Mouse (Mus musculus): ENCODE measurements around the gene Megf9. TPM values are rescaled to one million over a fixed set of nuclear protein-coding genes. Genes with fewer than 3 reads are reported as not detected.

Gene Megf9
- polyA plus RNA-seq, 1 experiment from 2014 or later = 8.4 TPM

DNA sequence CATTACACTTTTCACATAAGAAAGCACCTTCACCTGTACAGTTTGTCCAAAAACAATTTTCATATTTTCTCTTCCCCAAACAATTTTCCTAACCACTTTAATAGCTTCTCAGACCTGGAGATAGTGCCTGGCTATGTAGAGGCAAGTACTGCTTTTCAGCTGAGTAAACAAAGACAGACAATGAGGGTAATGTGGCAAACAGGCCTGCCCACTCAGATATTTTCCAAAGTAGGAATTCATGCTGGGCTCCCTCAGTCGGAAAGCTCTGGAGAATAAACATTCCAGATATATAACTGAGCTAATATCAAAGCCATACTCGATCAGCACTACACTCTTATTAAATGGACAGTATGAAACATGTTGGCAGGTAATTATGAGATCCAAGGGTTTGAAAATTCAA, 25.2 kb downstream of the Megf9 start:
- WGBS = 25% methylated on average over 2 of the region's 2 CpGs
- no peak overlapping the region for H3K4me3 ChIP-seq (replicated peaks; ENCODE audit: low read length)
- no peaks in the 10 kb centered on the region for H3K27me3 ChIP-seq (ENCODE audit: control insufficient read depth, insufficient read depth, low read length)
- no peak for ATAC-seq (ENCODE audit: insufficient read depth, low FRiP score)
- no peak overlapping the region for H3K9ac ChIP-seq (ENCODE audit: low read length)
- no peaks in the 10 kb centered on the region for H3K9me3 ChIP-seq (replicated peaks; ENCODE audit: control insufficient read depth, low read length)
- no peaks in the 10 kb centered on the region for H3K4me1 ChIP-seq (ENCODE audit: control insufficient read depth, insufficient read depth, low read length)
- H3K4me2 ChIP-seq (ENCODE audit: low read depth, low read length) = no peak overlapping the region
- H3K36me3 ChIP-seq (ENCODE audit: control insufficient read depth, insufficient read depth, low read length) = no peaks in the 10 kb centered on the region
- H3K27ac ChIP-seq (ENCODE audit: low read length) = no peak overlapping the region

DNA sequence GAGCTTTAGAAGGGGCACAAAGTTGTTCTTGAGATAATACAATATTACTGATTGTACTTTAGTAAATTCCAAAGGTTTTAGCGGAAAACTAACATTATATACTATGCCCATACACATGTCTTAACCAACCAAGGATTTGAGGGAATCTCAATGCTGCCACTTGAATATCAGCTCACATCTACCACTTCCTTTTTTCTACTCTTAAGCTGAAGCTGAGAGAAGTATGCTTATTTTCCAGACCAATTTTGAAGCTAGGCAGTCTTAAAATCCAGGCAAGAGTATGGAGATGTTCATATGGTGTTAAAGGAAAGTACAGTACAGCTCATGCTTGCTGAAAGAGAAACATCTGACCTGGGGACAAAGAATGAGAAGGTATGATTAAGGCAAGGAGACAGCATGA, 26.6 kb downstream of the Megf9 start:
- Histone ChIP-seq H3K4me2 (ENCODE audit: low read depth, low read length) (no peak overlapping the region), H3K27ac (ENCODE audit: low read length) (no peak overlapping the region), H3K4me3 (replicated peaks; ENCODE audit: low read length) (no peak overlapping the region), H3K9me3 (replicated peaks; ENCODE audit: control insufficient read depth, low read length) (no peaks in the 10 kb centered on the region), H3K4me1 (ENCODE audit: control insufficient read depth, insufficient read depth, low read length) (no peaks in the 10 kb centered on the region), H3K36me3 (ENCODE audit: control insufficient read depth, insufficient read depth, low read length) (no peaks in the 10 kb centered on the region), H3K9ac (ENCODE audit: low read length) (no peak overlapping the region), H3K27me3 (ENCODE audit: control insufficient read depth, insufficient read depth, low read length) (no peaks in the 10 kb centered on the region)
- 90% methylated on average over 1 of the region's 1 CpGs for WGBS
- no peak for ATAC-seq (ENCODE audit: insufficient read depth, low FRiP score)

DNA sequence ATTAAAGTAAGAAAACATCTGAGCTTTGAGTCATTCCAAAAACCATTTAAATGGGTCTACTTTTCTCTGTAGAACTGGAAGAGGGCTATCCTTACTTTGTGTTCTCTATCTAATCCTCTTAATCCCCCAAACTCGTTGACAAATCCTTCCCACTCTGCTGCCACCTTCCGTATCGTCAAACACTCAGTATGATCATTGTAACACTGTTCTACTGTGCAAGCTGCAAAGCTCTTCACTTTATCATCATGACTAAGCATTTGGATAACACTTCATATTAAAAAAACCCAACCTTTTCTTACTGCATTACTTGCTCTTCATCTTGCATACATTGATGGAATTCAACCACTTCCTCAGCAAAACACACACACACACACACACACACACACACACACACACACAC, 28.8 kb downstream of the Megf9 start:
- H3K27ac ChIP-seq (ENCODE audit: low read length) = no peak overlapping the region
- ATAC-seq (ENCODE audit: insufficient read depth, low FRiP score) = no peak

DNA sequence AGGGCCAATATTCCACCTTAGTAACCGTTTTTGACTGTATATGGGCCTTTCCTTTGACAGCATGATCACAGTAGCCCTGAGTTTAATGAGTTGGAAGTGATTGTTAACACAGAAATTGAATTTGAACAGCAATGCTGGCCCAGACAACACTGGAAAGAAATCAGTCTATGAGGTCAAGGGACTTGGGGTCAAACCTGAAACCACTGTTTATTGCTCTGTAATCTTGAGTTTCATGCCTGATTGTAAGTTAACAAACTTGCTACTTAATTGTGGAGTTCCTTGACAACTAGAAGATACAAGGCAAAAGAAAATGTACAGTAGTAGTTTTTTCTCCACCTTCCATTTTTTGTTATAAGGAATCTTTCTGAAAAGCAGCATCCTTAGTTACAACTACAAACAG, 31.0 kb downstream of the Megf9 start:
- H3K4me3 ChIP-seq (replicated peaks; ENCODE audit: low read length) = no peak overlapping the region
- H3K9me3 ChIP-seq (replicated peaks; ENCODE audit: control insufficient read depth, low read length) = no peaks in the 10 kb centered on the region
- 64% methylated on average over 1 of the region's 1 CpGs for WGBS
- H3K9ac ChIP-seq (ENCODE audit: low read length) = no peak overlapping the region
- no peaks in the 10 kb centered on the region for H3K4me1 ChIP-seq (ENCODE audit: control insufficient read depth, insufficient read depth, low read length)
- no peak overlapping the region for H3K4me2 ChIP-seq (ENCODE audit: low read depth, low read length)
- H3K27me3 ChIP-seq (ENCODE audit: control insufficient read depth, insufficient read depth, low read length) = no peaks in the 10 kb centered on the region
- H3K27ac ChIP-seq (ENCODE audit: low read length) = no peak overlapping the region
- no peaks in the 10 kb centered on the region for H3K36me3 ChIP-seq (ENCODE audit: control insufficient read depth, insufficient read depth, low read length)
- ATAC-seq (ENCODE audit: insufficient read depth, low FRiP score) = no peak

More for the DNA sequence above, 28.8 kb downstream of the Megf9 start:
- H3K4me3 ChIP-seq (replicated peaks; ENCODE audit: low read length) = no peak overlapping the region
- no peaks in the 10 kb centered on the region for H3K36me3 ChIP-seq (ENCODE audit: control insufficient read depth, insufficient read depth, low read length)
- H3K4me2 ChIP-seq (ENCODE audit: low read depth, low read length) = no peak overlapping the region
- H3K9me3 ChIP-seq (replicated peaks; ENCODE audit: control insufficient read depth, low read length) = no peaks in the 10 kb centered on the region
- H3K4me1 ChIP-seq (ENCODE audit: control insufficient read depth, insufficient read depth, low read length) = no peaks in the 10 kb centered on the region
- WGBS = 61% methylated on average over 3 of the region's 3 CpGs
- H3K27me3 ChIP-seq (ENCODE audit: control insufficient read depth, insufficient read depth, low read length) = no peaks in the 10 kb centered on the region
- no peak overlapping the region for H3K9ac ChIP-seq (ENCODE audit: low read length)

DNA sequence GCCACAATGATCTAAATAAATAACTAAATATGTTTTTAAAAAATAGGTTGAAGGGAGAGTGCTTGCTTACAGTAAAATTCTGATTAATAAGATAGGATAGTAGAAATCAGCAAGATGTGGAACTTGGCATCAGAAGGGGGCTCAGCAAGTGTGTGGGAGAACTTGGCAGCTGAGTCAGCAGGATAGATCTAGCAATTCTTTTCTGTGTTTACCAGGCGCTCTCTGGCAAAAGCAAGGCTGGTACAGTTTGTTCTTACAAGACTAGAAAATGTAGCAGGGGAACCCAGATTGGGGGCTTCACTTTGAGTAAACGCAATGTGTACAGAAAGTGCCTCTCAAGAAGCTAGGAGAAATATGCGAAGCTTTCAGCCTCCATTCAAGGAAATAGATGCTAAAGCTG, 35.5 kb downstream of the Megf9 start:
- Histone ChIP-seq H3K4me1 (ENCODE audit: control insufficient read depth, insufficient read depth, low read length) (no peaks in the 10 kb centered on the region), H3K27me3 (ENCODE audit: control insufficient read depth, insufficient read depth, low read length) (no peaks in the 10 kb centered on the region), H3K9ac (ENCODE audit: low read length) (no peak overlapping the region), H3K4me3 (replicated peaks; ENCODE audit: low read length) (no peak overlapping the region), H3K36me3 (ENCODE audit: control insufficient read depth, insufficient read depth, low read length) (no peaks in the 10 kb centered on the region), H3K4me2 (ENCODE audit: low read depth, low read length) (no peak overlapping the region), H3K9me3 (replicated peaks; ENCODE audit: control insufficient read depth, low read length) (no peaks in the 10 kb centered on the region), H3K27ac (ENCODE audit: low read length) (no peak overlapping the region)
- WGBS = 70% methylated on average over 3 of the region's 3 CpGs
- no peak for ATAC-seq (ENCODE audit: insufficient read depth, low FRiP score)

DNA sequence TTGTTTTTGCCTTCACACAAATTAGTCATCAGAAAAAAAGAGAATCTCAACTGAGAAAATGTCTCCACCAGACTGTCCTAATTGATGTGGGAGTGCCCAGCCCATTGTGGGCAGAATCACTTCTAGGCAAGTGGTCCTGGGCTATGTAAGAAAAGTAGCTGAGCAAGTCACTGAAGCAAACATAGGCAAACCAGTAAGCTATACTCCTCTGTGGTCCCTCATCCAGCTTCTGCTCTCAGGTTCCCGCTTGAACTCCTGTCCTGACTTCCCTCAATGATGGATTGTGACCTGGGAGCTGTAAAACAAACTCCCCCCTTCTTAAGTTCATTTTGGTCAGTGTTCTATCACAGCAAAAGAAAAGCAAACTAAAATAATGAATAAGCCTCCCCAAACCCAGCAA, 37.8 kb downstream of the Megf9 start:
- H3K9ac ChIP-seq (ENCODE audit: low read length) = no peak overlapping the region
- H3K9me3 ChIP-seq (replicated peaks; ENCODE audit: control insufficient read depth, low read length) = no peaks in the 10 kb centered on the region
- H3K27me3 ChIP-seq (ENCODE audit: control insufficient read depth, insufficient read depth, low read length) = no peaks in the 10 kb centered on the region
- no peaks in the 10 kb centered on the region for H3K36me3 ChIP-seq (ENCODE audit: control insufficient read depth, insufficient read depth, low read length)
- no peak overlapping the region for H3K4me3 ChIP-seq (replicated peaks; ENCODE audit: low read length)
- H3K4me1 ChIP-seq (ENCODE audit: control insufficient read depth, insufficient read depth, low read length) = no peaks in the 10 kb centered on the region
- no peak for ATAC-seq (ENCODE audit: insufficient read depth, low FRiP score)
- no peak overlapping the region for H3K4me2 ChIP-seq (ENCODE audit: low read depth, low read length)
- 72% methylated on average over 1 of the region's 1 CpGs for WGBS
- no peak overlapping the region for H3K27ac ChIP-seq (ENCODE audit: low read length)

DNA sequence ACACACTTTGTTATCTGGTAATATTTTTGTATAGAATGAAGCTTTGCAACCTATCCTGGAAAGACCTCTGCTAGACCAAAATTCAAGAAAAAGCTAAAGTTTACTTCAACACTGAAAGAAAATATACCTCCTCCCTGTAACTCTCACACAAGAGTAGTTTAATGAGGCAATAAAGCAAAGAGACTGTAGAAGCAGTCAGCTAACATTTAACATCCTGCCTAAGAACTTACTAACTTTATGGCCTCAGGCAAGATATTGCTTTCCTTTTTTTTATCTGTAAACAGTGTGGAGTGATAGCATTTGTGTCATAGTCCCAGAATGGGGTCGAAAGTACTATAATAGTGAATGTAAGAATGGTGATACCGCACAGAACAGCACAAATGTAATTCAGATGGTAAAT, 45.0 kb downstream of the Megf9 start:
- H3K4me1 ChIP-seq (ENCODE audit: control insufficient read depth, insufficient read depth, low read length) = no peaks in the 10 kb centered on the region
- WGBS = 79% methylated on average over 2 of the region's 2 CpGs
- no peak overlapping the region for H3K9ac ChIP-seq (ENCODE audit: low read length)
- ATAC-seq (ENCODE audit: insufficient read depth, low FRiP score) = no peak
- no peaks in the 10 kb centered on the region for H3K27me3 ChIP-seq (ENCODE audit: control insufficient read depth, insufficient read depth, low read length)
- H3K4me3 ChIP-seq (replicated peaks; ENCODE audit: low read length) = no peak overlapping the region
- no peak overlapping the region for H3K27ac ChIP-seq (ENCODE audit: low read length)
- no peaks in the 10 kb centered on the region for H3K9me3 ChIP-seq (replicated peaks; ENCODE audit: control insufficient read depth, low read length)
- H3K36me3 ChIP-seq (ENCODE audit: control insufficient read depth, insufficient read depth, low read length) = no peaks in the 10 kb centered on the region
- H3K4me2 ChIP-seq (ENCODE audit: low read depth, low read length) = no peak overlapping the region

DNA sequence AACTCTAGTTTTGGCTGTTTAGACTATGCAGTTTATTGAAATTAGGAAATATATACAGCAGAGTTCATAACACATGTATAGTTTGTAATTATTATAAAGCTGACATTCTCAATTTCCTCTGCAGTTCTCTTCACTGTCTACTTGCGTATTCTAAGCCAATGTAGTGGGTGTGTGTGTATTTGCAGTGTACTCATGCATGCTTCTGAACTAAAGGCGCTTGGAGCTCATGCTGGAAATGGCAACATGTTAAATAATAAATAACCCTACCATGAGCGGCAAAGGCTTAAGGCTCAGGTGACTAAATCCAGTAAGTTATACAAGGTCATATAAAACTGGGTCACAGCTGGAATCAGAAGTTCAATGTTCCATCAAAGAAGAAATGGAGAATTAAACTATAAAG, 46.4 kb downstream of the Megf9 start:
- Histone ChIP-seq H3K4me3 (replicated peaks; ENCODE audit: low read length) (no peak overlapping the region), H3K9ac (ENCODE audit: low read length) (no peak overlapping the region), H3K4me2 (ENCODE audit: low read depth, low read length) (no peak overlapping the region), H3K27me3 (ENCODE audit: control insufficient read depth, insufficient read depth, low read length) (no peaks in the 10 kb centered on the region), H3K36me3 (ENCODE audit: control insufficient read depth, insufficient read depth, low read length) (no peaks in the 10 kb centered on the region), H3K4me1 (ENCODE audit: control insufficient read depth, insufficient read depth, low read length) (no peaks in the 10 kb centered on the region), H3K9me3 (replicated peaks; ENCODE audit: control insufficient read depth, low read length) (no peaks in the 10 kb centered on the region), H3K27ac (ENCODE audit: low read length) (no peak overlapping the region)
- ATAC-seq (ENCODE audit: insufficient read depth, low FRiP score) = no peak
- 59% methylated on average over 3 of the region's 3 CpGs for WGBS

DNA sequence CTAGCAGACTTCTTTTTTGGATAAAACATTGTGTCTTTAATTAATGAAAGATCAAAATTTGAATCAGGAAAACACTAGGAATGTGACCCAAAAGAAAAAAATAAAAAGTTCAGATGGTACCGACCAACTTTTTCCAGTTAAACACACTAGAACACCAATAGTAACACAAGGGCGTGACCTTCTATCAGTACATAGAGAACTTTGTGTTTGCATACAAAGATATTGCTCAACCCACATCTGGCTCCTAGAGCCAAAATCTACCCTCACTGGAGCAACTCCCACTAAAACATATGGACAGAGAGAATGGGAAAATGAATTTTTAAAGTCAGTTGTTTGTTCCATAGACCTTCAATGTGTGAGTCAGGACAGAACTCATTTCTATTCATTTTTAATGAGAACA, 50.7 kb downstream of the Megf9 start:
- Histone ChIP-seq H3K27ac (ENCODE audit: low read length) (no peak overlapping the region), H3K9me3 (replicated peaks; ENCODE audit: control insufficient read depth, low read length) (no peaks in the 10 kb centered on the region), H3K4me1 (ENCODE audit: control insufficient read depth, insufficient read depth, low read length) (no peaks in the 10 kb centered on the region), H3K4me3 (replicated peaks; ENCODE audit: low read length) (no peak overlapping the region), H3K36me3 (ENCODE audit: control insufficient read depth, insufficient read depth, low read length) (no peaks in the 10 kb centered on the region), H3K9ac (ENCODE audit: low read length) (no peak overlapping the region), H3K4me2 (ENCODE audit: low read depth, low read length) (no peak overlapping the region), H3K27me3 (ENCODE audit: control insufficient read depth, insufficient read depth, low read length) (no peaks in the 10 kb centered on the region)
- 72% methylated on average over 2 of the region's 2 CpGs for WGBS
- ATAC-seq (ENCODE audit: insufficient read depth, low FRiP score) = no peak

DNA sequence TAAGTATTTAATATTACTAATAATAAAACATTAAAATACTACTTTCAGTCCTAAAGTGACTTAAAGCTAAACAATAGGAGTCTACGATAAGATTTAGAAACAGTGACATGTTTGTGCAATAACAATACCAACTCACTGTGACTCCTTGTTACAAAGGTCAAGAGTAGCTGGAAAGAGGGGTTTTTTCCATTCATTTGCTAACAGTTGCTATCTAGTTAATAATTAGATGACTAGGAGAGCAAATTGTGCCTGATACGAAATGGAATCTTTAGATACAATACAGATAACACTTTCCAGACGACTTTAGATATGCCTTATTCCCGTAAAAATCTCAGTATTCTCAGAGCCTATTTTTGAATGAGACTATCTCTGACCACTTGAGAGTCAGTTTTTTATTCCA, 52.9 kb downstream of the Megf9 start:
- 61% methylated on average over 4 of the region's 4 CpGs for WGBS
- Histone ChIP-seq H3K27ac (ENCODE audit: low read length) (no peak overlapping the region), H3K4me1 (ENCODE audit: control insufficient read depth, insufficient read depth, low read length) (no peaks in the 10 kb centered on the region), H3K4me2 (ENCODE audit: low read depth, low read length) (no peak overlapping the region), H3K4me3 (replicated peaks; ENCODE audit: low read length) (no peak overlapping the region), H3K9me3 (replicated peaks; ENCODE audit: control insufficient read depth, low read length) (no peaks in the 10 kb centered on the region), H3K9ac (ENCODE audit: low read length) (no peak overlapping the region), H3K36me3 (ENCODE audit: control insufficient read depth, insufficient read depth, low read length) (no peaks in the 10 kb centered on the region), H3K27me3 (ENCODE audit: control insufficient read depth, insufficient read depth, low read length) (no peaks in the 10 kb centered on the region)
- no peak for ATAC-seq (ENCODE audit: insufficient read depth, low FRiP score)

Data from stomach, embryonic 16.5 days (tissue).